Mouse (Mus musculus): ENCODE measurements around the gene Sgms2.

DNA sequence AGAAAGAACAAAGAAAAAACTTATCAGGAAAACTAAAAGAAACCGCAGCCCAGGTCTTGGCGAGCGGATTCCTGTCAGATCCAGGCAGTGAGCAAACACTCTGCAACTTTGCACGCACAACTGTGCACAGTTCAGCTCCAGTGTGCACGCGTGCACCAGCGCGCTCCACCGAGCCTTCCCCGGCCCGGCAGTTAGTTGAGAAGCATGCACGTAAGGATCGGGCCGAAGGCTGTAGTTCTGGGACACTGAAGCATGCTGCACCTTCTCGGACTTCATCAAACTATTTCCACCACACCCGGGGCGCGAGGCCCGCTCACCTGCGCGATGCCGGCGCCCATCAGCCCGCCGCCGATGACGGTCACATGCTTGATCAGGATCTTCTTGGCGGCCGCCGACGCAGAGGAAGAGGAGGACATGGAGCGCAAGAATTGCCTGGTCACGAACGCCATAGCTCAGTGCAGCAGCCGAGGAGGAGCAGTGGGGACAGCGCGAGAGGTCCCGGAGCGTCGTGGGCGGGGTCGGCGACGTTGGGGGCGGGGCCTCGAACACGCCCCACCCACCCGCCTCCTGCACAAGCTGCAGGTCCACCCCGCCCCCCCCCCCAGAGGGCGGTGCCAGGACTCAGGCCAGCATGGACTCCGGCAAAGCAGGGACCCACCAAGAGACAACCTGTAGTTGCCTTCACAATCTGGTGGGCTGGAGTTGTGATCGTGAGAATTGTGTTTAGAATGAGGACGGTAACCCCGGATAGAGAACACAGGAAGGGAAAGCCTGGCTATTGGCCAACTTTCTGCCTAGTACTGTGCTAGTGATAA, 219.4 kb downstream of the Sgms2 start, which contains the start of gene Hadh:
- TF ChIP-seq CTCF (IDR thresholded peaks at IDR 0.05; ENCODE audit: control insufficient read depth, insufficient read depth, insufficient read length) (no peak), MAX (IDR thresholded peaks at IDR 0.05) (no peak), MYOG (IDR thresholded peaks at IDR 0.05; ENCODE audit: control insufficient read depth, extremely low read depth, insufficient read length) (no peak)
